Mouse (Mus musculus): Measurements from ENCODE around the gene Plcl2. TPM values are rescaled to one million over a fixed set of nuclear protein-coding genes. Genes with fewer than 3 reads are reported as not detected.

Plcl2 gene
- polyA plus RNA-seq, 1 experiment: 3.1 TPM

- peaks cover 47% of the 10 kb centered on the region for H3K4me1 ChIP-seq
- H3K4me3 ChIP-seq (replicated peaks): no peak overlapping the region
- H3K27me3 ChIP-seq (replicated peaks): no peaks in the 10 kb centered on the region
- peaks cover 73% of the 10 kb centered on the region for H3K36me3 ChIP-seq (replicated peaks; ENCODE audit: low read length)
- TF ChIP-seq GATA1 (IDR thresholded peaks at IDR 0.05; ENCODE audit: borderline replicate concordance, low read length): no peak
- TF ChIP-seq FLI1 (IDR thresholded peaks at IDR 0.05; ENCODE audit: low read length): no peak
- no peaks in the 10 kb centered on the region for H3K9me3 ChIP-seq
Observed at GRCm38 (mm10) chr17:50735382-50735954, 226.3 kb downstream of the Plcl2 start.

GRCm38 (mm10) chr17:50735955-50736533 lies 226.8 kb downstream of the Plcl2 start:
- TF ChIP-seq GATA1 (IDR thresholded peaks at IDR 0.05; ENCODE audit: borderline replicate concordance, low read length) (no peak), FLI1 (IDR thresholded peaks at IDR 0.05; ENCODE audit: low read length) (no peak)
- H3K4me1 ChIP-seq: peaks cover 41% of the 10 kb centered on the region
- peaks cover 77% of the 10 kb centered on the region for H3K36me3 ChIP-seq (replicated peaks; ENCODE audit: low read length)
- H3K27me3 ChIP-seq (replicated peaks): no peaks in the 10 kb centered on the region
- H3K4me3 ChIP-seq (replicated peaks): no peak overlapping the region
- H3K9me3 ChIP-seq: no peaks in the 10 kb centered on the region

- H3K9me3 ChIP-seq: no peaks in the 10 kb centered on the region
- H3K36me3 ChIP-seq (replicated peaks; ENCODE audit: low read length): peaks cover 82% of the 10 kb centered on the region
- peaks cover 36% of the 10 kb centered on the region for H3K4me1 ChIP-seq
- TF ChIP-seq FLI1 (IDR thresholded peaks at IDR 0.05; ENCODE audit: low read length) (no peak), GATA1 (IDR thresholded peaks at IDR 0.05; ENCODE audit: borderline replicate concordance, low read length) (no peak)
- H3K27me3 ChIP-seq (replicated peaks): no peaks in the 10 kb centered on the region
- H3K4me3 ChIP-seq (replicated peaks): peak overlapping the region; percentile 31
Observed at GRCm38 (mm10) chr17:50737068-50737467, 227.9 kb downstream of the Plcl2 start.

Other genes starting within 250 kb of the Plcl2 start
- not detected in 2 replicates for gene Dazl, start 215.8 kb upstream of the Plcl2 start, polyA plus RNA-seq (2012; ENCODE audit: insufficient read depth, low replicate concordance)